Mouse (Mus musculus) limb, embryonic 11.5 days (tissue): ENCODE data around the gene Nr1d1. TPM values are rescaled to one million over a fixed set of nuclear protein-coding genes. Genes with fewer than 3 reads are reported as not detected.

Experiments used
- ATAC-seq: fragments of 200-750 bp; cut with Nextera tagmentation; 2 replicates; pipeline ENCODE4 v1.8.0; 2017; ENCODE audit warnings: low read depth; ENCODE audit not compliant: insufficient number of reproducible peaks, low FRiP score, low TSS enrichment
- DNase-seq: peaks from one replicate; pipeline ENCODE4 v3.0.0-alpha.2; 2015; ENCODE audit warnings: low spot score
- H3K27ac ChIP-seq: fragments of 300-500 bp; sonication (generic); replicated peaks from 2 replicates; pipeline ENCODE4 v1.5.1; 2014; ENCODE audit warnings: low read depth, mild to moderate bottlenecking, low read length
- H3K27me3 ChIP-seq: fragments of 300-500 bp; sonication (generic); 2 replicates; pipeline ENCODE4 v1.6.1; 2014; ENCODE audit warnings: mild to moderate bottlenecking, low read length, mixed read lengths; ENCODE audit not compliant: control insufficient read depth, insufficient read depth
- H3K36me3 ChIP-seq: fragments of 300-500 bp; sonication (generic); 2 replicates; pipeline ENCODE4 v1.6.1; 2014; ENCODE audit warnings: mild to moderate bottlenecking, low read length, moderate library complexity, mixed read lengths; ENCODE audit not compliant: control insufficient read depth, insufficient read depth
- H3K4me1 ChIP-seq: fragments of 300-500 bp; sonication (generic); 2 replicates; pipeline ENCODE4 v1.6.1; 2014; ENCODE audit warnings: low read length, mixed read lengths; ENCODE audit not compliant: control insufficient read depth, insufficient read depth
- H3K4me2 ChIP-seq: fragments of 300-500 bp; sonication (generic); 2 replicates; pipeline ENCODE4 v1.6.1; 2014; ENCODE audit warnings: low read depth, mild to moderate bottlenecking, moderate library complexity; ENCODE audit not compliant: severe bottlenecking
- H3K4me3 ChIP-seq: fragments of 300-500 bp; sonication (generic); 2 replicates; pipeline ENCODE4 v1.5.1; 2014; ENCODE audit warnings: low read depth, low read length
- H3K9ac ChIP-seq: fragments of 300-500 bp; sonication (generic); 2 replicates; pipeline ENCODE4 v1.6.1; 2014; ENCODE audit warnings: mild to moderate bottlenecking, low read length
- H3K9me3 ChIP-seq: fragments of 300-500 bp; sonication (generic); 2 replicates; pipeline ENCODE4 v1.6.1; 2016; ENCODE audit warnings: low read length; ENCODE audit not compliant: control insufficient read depth
- WGBS: fragments of 180-500 bp; shearing (Covaris S2); extraction: QIAGEN DNeasy Blood & Tissue Kit; methylation state at CpG from one replicate; pipeline ENCODE4 v1.1.7; 2014; 5-methylcytosine and 5-hydroxymethylcytosine counted together
- polyA plus RNA-seq: library from polyadenylated mRNA; unstranded; fragments of >200 nt; fragmentation: Nextera tagmentation; extraction: Ambion mirVana; gene quantifications from 2 replicates; pipeline ENCODE4 v1.2.1, GENCODE M21; 2014

Gene Nr1d1
- polyA plus RNA-seq, 1 experiment from 2014 or later = 1.0 TPM

GRCm38 (mm10) chr11:98776052-98776764 lies 1.1 kb upstream of the Nr1d1 start:
- no peak overlapping the region for H3K4me3 ChIP-seq
- H3K36me3 ChIP-seq = no peaks in the 10 kb centered on the region
- peak overlapping the region; percentile 93 for H3K27ac ChIP-seq
- H3K9ac ChIP-seq = peak overlapping the region; percentile 45
- ATAC-seq (no peak), DNase-seq (no peak)
- H3K4me1 ChIP-seq = peaks cover 31% of the 10 kb centered on the region
- H3K4me2 ChIP-seq = peak overlapping the region; percentile 75; the same call in 1 of the 2 replicates
- 40% methylated on average over 12 of the region's 12 CpGs for WGBS
- H3K27me3 ChIP-seq = no peaks in the 10 kb centered on the region
- no peaks in the 10 kb centered on the region for H3K9me3 ChIP-seq

- peak; percentile 21 for ATAC-seq
- H3K4me2 ChIP-seq = peak overlapping the region; percentile 75
- peak overlapping the region; percentile 17; the same call in 1 of the 2 replicates for H3K9ac ChIP-seq
Observed at GRCm38 (mm10) chr11:98775348-98776051, 367 bp upstream of the Nr1d1 start.

GRCm38 (mm10) chr11:98773635-98774295 lies 1.4 kb downstream of the Nr1d1 start:
- no peak overlapping the region for H3K27ac ChIP-seq
- H3K9me3 ChIP-seq = no peaks in the 10 kb centered on the region
- H3K4me1 ChIP-seq = peaks cover 31% of the 10 kb centered on the region
- no peak overlapping the region; the same call in 1 of the 2 replicates for H3K9ac ChIP-seq
- peaks cover 2% of the 10 kb centered on the region; the same call in 1 of the 2 replicates for H3K36me3 ChIP-seq
- no peaks in the 10 kb centered on the region for H3K27me3 ChIP-seq
- peak overlapping the region; percentile 29 for H3K4me3 ChIP-seq
- WGBS = under 1% methylated on average over 36 of the region's 37 CpGs
- DNase-seq (peak; percentile 93), ATAC-seq (peak; percentile 57)
- H3K4me2 ChIP-seq = peak overlapping the region; percentile 75

More at GRCm38 (mm10) chr11:98775348-98776051, 367 bp upstream of the Nr1d1 start:
- Histone ChIP-seq H3K27ac (peak overlapping the region; percentile 84), H3K4me3 (peak overlapping the region; percentile 28), H3K9me3 (no peaks in the 10 kb centered on the region), H3K27me3 (no peaks in the 10 kb centered on the region), H3K36me3 (no peaks in the 10 kb centered on the region), H3K4me1 (peaks cover 31% of the 10 kb centered on the region)
- 5% methylated on average over 15 of the region's 15 CpGs for WGBS
- DNase-seq = peak; percentile 96

- ATAC-seq = no peak
- no peak overlapping the region for H3K9ac ChIP-seq
- H3K4me1 ChIP-seq = peaks cover 39% of the 10 kb centered on the region
- no peaks in the 10 kb centered on the region for H3K9me3 ChIP-seq
- no peak overlapping the region for H3K4me3 ChIP-seq
- no peak overlapping the region for H3K4me2 ChIP-seq
- DNase-seq = no peak
- peaks cover 5% of the 10 kb centered on the region for H3K36me3 ChIP-seq
- no peaks in the 10 kb centered on the region for H3K27me3 ChIP-seq
- H3K27ac ChIP-seq = no peak overlapping the region
- WGBS = 71% methylated on average over 8 of the region's 8 CpGs
Observed at GRCm38 (mm10) chr11:98772667-98773171, 2.4 kb downstream of the Nr1d1 start.

GRCm38 (mm10) chr11:98771844-98772525 lies 3.1 kb downstream of the Nr1d1 start:
- H3K9ac ChIP-seq = no peak overlapping the region
- no peak overlapping the region for H3K4me2 ChIP-seq
- no peaks in the 10 kb centered on the region for H3K27me3 ChIP-seq
- no peaks in the 10 kb centered on the region for H3K9me3 ChIP-seq
- DNase-seq = no peak
- H3K4me1 ChIP-seq = peaks cover 42% of the 10 kb centered on the region
- no peak for ATAC-seq
- H3K27ac ChIP-seq = no peak overlapping the region
- WGBS = 92% methylated on average over 11 of the region's 11 CpGs
- no peak overlapping the region for H3K4me3 ChIP-seq
- H3K36me3 ChIP-seq = peaks cover 5% of the 10 kb centered on the region

- peaks cover 37% of the 10 kb centered on the region for H3K4me1 ChIP-seq
- WGBS = 93% methylated on average over 18 of the region's 18 CpGs
- DNase-seq = no peak
- H3K27me3 ChIP-seq = no peaks in the 10 kb centered on the region
- no peaks in the 10 kb centered on the region for H3K9me3 ChIP-seq
- H3K36me3 ChIP-seq = peaks cover 5% of the 10 kb centered on the region
- H3K9ac ChIP-seq = no peak overlapping the region
- H3K4me3 ChIP-seq = no peak overlapping the region
- H3K4me2 ChIP-seq = no peak overlapping the region
- ATAC-seq = no peak
- H3K27ac ChIP-seq = no peak overlapping the region
Observed at GRCm38 (mm10) chr11:98771131-98771530, 4.0 kb downstream of the Nr1d1 start.

GRCm38 (mm10) chr11:98770096-98770975 lies 4.8 kb downstream of the Nr1d1 start:
- H3K9ac ChIP-seq = no peak overlapping the region
- no peak for DNase-seq
- ATAC-seq = no peak
- no peak overlapping the region for H3K4me2 ChIP-seq
- H3K4me1 ChIP-seq = peaks cover 33% of the 10 kb centered on the region
- H3K4me3 ChIP-seq = no peak overlapping the region
- H3K9me3 ChIP-seq = no peaks in the 10 kb centered on the region
- peaks cover 6% of the 10 kb centered on the region for H3K36me3 ChIP-seq
- no peaks in the 10 kb centered on the region for H3K27me3 ChIP-seq
- no peak overlapping the region for H3K27ac ChIP-seq
- 96% methylated on average over 26 of the region's 26 CpGs for WGBS
